Mouse (Mus musculus) embryo, embryonic 10.5 days (tissue): ENCODE measurements around the gene Btbd18.

Source experiments
- DNase-seq: peaks from one replicate; pipeline ENCODE4 v3.0.0-alpha.2; 2015; ENCODE audit warnings: low spot score

Gene Btbd18

GRCm38 (mm10) chr2:84703497-84703896, 44.6 kb downstream of the Btbd18 start:
- DNase-seq: no peak

- DNase-seq: no peak
Observed at GRCm38 (mm10) chr2:84704329-84704728, 45.5 kb downstream of the Btbd18 start.

GRCm38 (mm10) chr2:84705295-84705694, 46.4 kb downstream of the Btbd18 start:
- no peak for DNase-seq

GRCm38 (mm10) chr2:84707523-84707922, 48.6 kb downstream of the Btbd18 start:
- no peak for DNase-seq

GRCm38 (mm10) chr2:84711898-84712297, 53.0 kb downstream of the Btbd18 start:
- no peak for DNase-seq

GRCm38 (mm10) chr2:84714422-84714810, 55.5 kb downstream of the Btbd18 start:
- DNase-seq: no peak

- peak; percentile 98 for DNase-seq
Observed at GRCm38 (mm10) chr2:84714811-84715561, 56.1 kb downstream of the Btbd18 start, which contains the start of gene Zdhhc5. TSS of gene Zdhhc5 (minus strand) at chr2:84715180.

- DNase-seq: peak; percentile 94
Observed at GRCm38 (mm10) chr2:84715562-84716361, 56.9 kb downstream of the Btbd18 start.

GRCm38 (mm10) chr2:84716423-84717355, 57.8 kb downstream of the Btbd18 start:
- no peak for DNase-seq

- DNase-seq: no peak
Observed at GRCm38 (mm10) chr2:84717357-84717756, 58.5 kb downstream of the Btbd18 start.
